Mouse (Mus musculus): Measurements from ENCODE around the gene Srd5a1. TPM values are rescaled to one million over a fixed set of nuclear protein-coding genes. Genes with fewer than 3 reads are reported as not detected.
A peak's percentile ranks its signal among the peaks of the same experiment; 100 is the strongest.

Srd5a1 gene
- polyA plus RNA-seq, 1 experiment from 2014 or later = 6.8 TPM

DNA sequence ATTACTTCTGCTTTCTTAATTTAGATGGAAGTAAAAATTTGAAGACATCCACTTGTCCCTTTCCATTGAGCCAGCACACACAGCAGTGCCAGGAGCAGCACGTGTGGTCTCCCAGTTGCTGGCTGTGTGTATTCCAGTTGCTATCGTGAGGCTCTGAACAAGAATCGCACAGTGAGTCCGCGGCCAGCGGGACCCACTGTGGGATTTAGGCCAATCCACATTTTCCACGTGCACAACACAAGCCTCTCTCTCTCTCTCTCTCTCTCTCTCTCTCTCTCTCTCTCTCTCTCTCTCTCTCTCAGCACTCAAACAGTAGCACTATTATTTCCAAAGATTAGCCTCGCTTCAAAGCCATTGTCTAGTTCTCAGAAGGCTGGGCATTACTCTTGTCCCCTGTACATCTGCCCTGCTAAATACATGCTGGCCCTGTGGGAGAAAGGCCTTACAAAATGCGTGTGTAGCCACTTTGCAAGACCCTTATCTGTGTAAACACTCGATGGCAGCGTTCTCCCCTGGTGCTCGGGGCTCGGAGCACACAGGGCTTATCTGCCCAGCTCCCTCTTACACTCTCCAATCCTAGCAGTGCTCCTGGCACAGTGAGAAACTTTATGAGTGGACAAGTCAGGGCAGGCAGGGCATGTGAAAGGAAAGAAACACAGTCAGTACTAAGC is 51.8 kb downstream of the Srd5a1 start:
- peak overlapping the region; percentile 47 for H3K4me2 ChIP-seq (ENCODE audit: low read depth, low read length)
- H3K9me3 ChIP-seq (replicated peaks; ENCODE audit: control insufficient read depth, low read length) = no peaks in the 10 kb centered on the region
- no peak; the same call in 1 of the 2 replicates for ATAC-seq (replicated peaks; ENCODE audit: extremely low read depth, insufficient read depth, low FRiP score)
- 28% methylated on average over 13 of the region's 13 CpGs for WGBS
- H3K4me3 ChIP-seq (ENCODE audit: low read length) = no peak overlapping the region
- peaks cover 25% of the 10 kb centered on the region for H3K4me1 ChIP-seq (ENCODE audit: control insufficient read depth, insufficient read depth, low read length)
- peak overlapping the region; percentile 39 for H3K27ac ChIP-seq (ENCODE audit: low read length)
- H3K36me3 ChIP-seq (ENCODE audit: control insufficient read depth, insufficient read depth) = no peaks in the 10 kb centered on the region
- H3K9ac ChIP-seq (ENCODE audit: low read length) = no peak overlapping the region; the same call in 1 of the 2 replicates
- peaks cover 2% of the 10 kb centered on the region; the same call in 1 of the 2 replicates for H3K27me3 ChIP-seq (ENCODE audit: control insufficient read depth, insufficient read depth, low read length)

DNA sequence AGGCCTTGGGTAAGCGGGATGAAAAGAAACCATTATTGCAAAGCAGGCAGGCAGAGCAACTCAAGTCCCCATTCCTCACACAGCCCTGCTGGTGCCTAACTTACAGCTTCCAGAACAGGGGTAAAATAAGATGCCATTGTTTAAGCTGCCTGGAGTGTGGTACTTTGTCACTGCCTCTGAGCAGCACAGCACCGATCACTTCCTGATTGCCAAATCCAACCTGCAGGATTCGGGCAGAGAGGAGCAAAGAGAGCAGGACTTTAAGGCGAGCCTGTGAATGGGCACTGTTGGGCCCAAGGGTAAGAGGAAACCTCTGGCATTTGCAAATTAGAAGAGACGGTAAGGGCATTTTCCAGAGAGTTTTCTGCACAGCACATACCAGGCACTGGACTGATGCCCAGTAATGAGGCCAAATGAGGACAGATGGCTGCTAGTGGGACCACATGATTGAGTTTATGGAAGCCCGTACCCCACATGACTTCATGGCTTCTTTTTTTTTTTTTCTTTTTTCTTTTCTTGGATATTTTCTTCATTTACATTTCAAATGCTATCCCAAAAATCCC is 53.1 kb downstream of the Srd5a1 start:
- Histone ChIP-seq H3K36me3 (ENCODE audit: control insufficient read depth, insufficient read depth) (no peaks in the 10 kb centered on the region), H3K9ac (ENCODE audit: low read length) (no peak overlapping the region), H3K27me3 (ENCODE audit: control insufficient read depth, insufficient read depth, low read length) (peaks cover 2% of the 10 kb centered on the region; the same call in 1 of the 2 replicates), H3K4me1 (ENCODE audit: control insufficient read depth, insufficient read depth, low read length) (peaks cover 16% of the 10 kb centered on the region), H3K27ac (ENCODE audit: low read length) (no peak overlapping the region), H3K4me3 (ENCODE audit: low read length) (no peak overlapping the region), H3K4me2 (ENCODE audit: low read depth, low read length) (no peak overlapping the region), H3K9me3 (replicated peaks; ENCODE audit: control insufficient read depth, low read length) (no peaks in the 10 kb centered on the region)
- no peak for ATAC-seq (replicated peaks; ENCODE audit: extremely low read depth, insufficient read depth, low FRiP score)
- WGBS = 73% methylated on average over 6 of the region's 6 CpGs

DNA sequence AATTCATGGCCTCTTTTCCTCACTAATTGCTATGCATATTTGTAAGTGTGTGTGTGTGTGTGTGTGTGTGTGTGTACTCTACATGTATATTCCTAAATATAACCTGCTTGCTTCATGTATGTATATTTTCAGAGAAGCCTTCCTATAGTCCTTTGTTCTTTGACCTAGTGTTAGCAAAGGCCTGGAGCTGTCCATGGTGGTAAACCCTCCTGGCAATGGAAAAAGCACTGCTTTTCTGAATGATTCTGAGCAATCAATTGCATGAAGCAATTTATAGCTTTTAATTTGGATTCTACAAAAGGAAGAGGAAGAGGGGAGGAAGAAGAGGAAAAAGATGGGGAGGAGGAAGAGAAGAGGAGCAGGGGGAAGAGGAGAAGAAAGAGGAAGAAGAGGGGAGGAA is 54.5 kb downstream of the Srd5a1 start:
- no peaks in the 10 kb centered on the region for H3K9me3 ChIP-seq (replicated peaks; ENCODE audit: control insufficient read depth, low read length)
- peaks cover 12% of the 10 kb centered on the region for H3K4me1 ChIP-seq (ENCODE audit: control insufficient read depth, insufficient read depth, low read length)
- no peaks in the 10 kb centered on the region for H3K36me3 ChIP-seq (ENCODE audit: control insufficient read depth, insufficient read depth)
- no peak overlapping the region for H3K27ac ChIP-seq (ENCODE audit: low read length)
- no peak for ATAC-seq (replicated peaks; ENCODE audit: extremely low read depth, insufficient read depth, low FRiP score)
- peaks cover 2% of the 10 kb centered on the region; the same call in 1 of the 2 replicates for H3K27me3 ChIP-seq (ENCODE audit: control insufficient read depth, insufficient read depth, low read length)
- H3K9ac ChIP-seq (ENCODE audit: low read length) = no peak overlapping the region
- H3K4me2 ChIP-seq (ENCODE audit: low read depth, low read length) = no peak overlapping the region
- H3K4me3 ChIP-seq (ENCODE audit: low read length) = no peak overlapping the region

DNA sequence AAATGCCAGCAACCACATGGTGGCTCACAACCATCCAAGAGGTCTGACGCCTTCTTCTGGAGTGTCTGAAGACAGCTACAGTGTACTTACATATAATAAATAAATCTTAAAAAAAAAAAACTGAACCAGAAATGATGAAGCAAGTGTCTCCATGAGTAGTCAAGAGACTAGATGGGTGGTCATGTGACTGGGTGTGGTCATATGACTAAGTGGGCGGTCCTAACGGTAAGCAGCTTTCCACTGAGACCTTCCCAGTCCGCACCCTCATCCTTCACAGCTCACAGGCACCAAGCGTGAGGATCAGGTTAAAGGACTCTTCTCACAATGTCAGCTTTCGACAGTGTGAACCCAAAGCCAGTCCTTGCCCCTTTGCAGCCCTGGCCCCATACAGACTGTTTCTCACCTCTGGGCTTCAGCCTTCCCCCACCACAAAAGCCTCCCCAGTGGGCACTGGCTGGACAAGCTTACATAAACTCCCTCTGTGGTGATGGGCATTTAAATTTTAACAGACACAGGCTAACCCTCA is 55.2 kb downstream of the Srd5a1 start:
- H3K4me2 ChIP-seq (ENCODE audit: low read depth, low read length) = no peak overlapping the region

DNA sequence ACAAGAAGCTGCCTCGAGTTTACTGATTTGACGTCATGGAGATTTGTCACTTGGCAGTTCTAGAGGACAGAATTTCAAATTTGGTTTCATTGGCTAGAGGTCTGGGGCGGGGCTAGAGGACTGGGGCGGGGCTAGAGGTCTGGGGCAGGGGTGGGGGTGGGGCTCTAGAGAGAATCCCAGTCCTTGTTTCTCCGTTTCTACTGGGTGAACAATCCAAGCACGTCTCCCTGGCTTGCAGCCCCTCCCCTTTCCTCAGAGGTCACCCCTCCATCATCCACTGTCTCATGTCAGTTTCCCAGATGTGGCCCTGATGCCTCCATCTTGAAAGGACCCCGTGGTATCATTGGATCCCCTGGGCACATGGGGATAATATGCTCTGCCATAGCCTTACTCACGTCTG is 56.2 kb downstream of the Srd5a1 start:
- no peak overlapping the region for H3K4me2 ChIP-seq (ENCODE audit: low read depth, low read length)
- H3K4me3 ChIP-seq (ENCODE audit: low read length) = no peak overlapping the region
- no peak for ATAC-seq (replicated peaks; ENCODE audit: extremely low read depth, insufficient read depth, low FRiP score)
- H3K27ac ChIP-seq (ENCODE audit: low read length) = no peak overlapping the region
- H3K4me1 ChIP-seq (ENCODE audit: control insufficient read depth, insufficient read depth, low read length) = peaks cover 8% of the 10 kb centered on the region
- H3K27me3 ChIP-seq (ENCODE audit: control insufficient read depth, insufficient read depth, low read length) = peaks cover 2% of the 10 kb centered on the region; the same call in 1 of the 2 replicates
- no peak overlapping the region for H3K9ac ChIP-seq (ENCODE audit: low read length)
- H3K9me3 ChIP-seq (replicated peaks; ENCODE audit: control insufficient read depth, low read length) = no peaks in the 10 kb centered on the region
- no peaks in the 10 kb centered on the region for H3K36me3 ChIP-seq (ENCODE audit: control insufficient read depth, insufficient read depth)
- 21% methylated on average over 8 of the region's 8 CpGs for WGBS

More for the DNA sequence above, 55.2 kb downstream of the Srd5a1 start:
- H3K4me3 ChIP-seq (ENCODE audit: low read length) = no peak overlapping the region
- no peaks in the 10 kb centered on the region for H3K9me3 ChIP-seq (replicated peaks; ENCODE audit: control insufficient read depth, low read length)
- no peak for ATAC-seq (replicated peaks; ENCODE audit: extremely low read depth, insufficient read depth, low FRiP score)
- H3K4me1 ChIP-seq (ENCODE audit: control insufficient read depth, insufficient read depth, low read length) = peaks cover 12% of the 10 kb centered on the region
- H3K9ac ChIP-seq (ENCODE audit: low read length) = no peak overlapping the region
- WGBS = 68% methylated on average over 6 of the region's 6 CpGs
- H3K27ac ChIP-seq (ENCODE audit: low read length) = no peak overlapping the region
- H3K27me3 ChIP-seq (ENCODE audit: control insufficient read depth, insufficient read depth, low read length) = peaks cover 2% of the 10 kb centered on the region; the same call in 1 of the 2 replicates
- H3K36me3 ChIP-seq (ENCODE audit: control insufficient read depth, insufficient read depth) = no peaks in the 10 kb centered on the region

DNA sequence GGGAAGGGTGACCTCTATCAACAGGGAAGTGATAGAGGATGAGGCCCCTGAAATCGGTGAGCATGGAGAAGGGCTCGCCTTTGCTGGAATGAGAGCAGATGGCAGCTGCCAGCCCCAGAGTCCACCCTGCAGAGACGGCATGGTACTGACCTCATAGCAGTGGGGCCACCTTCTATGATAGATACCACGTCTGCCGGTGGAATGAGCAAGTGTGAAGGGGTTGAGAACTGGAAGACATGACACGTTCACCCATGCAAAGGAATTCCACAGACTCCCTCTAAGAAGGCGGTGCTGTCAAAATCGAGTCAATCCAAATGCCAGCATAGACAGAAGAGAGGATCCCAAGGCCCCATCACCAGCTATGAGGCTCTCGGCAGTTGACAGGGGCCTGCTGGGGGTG is 57.0 kb downstream of the Srd5a1 start:
- Histone ChIP-seq H3K4me1 (ENCODE audit: control insufficient read depth, insufficient read depth, low read length) (peaks cover under 1% of the 10 kb centered on the region), H3K27me3 (ENCODE audit: control insufficient read depth, insufficient read depth, low read length) (peaks cover 2% of the 10 kb centered on the region; the same call in 1 of the 2 replicates), H3K4me3 (ENCODE audit: low read length) (no peak overlapping the region), H3K9me3 (replicated peaks; ENCODE audit: control insufficient read depth, low read length) (no peaks in the 10 kb centered on the region), H3K36me3 (ENCODE audit: control insufficient read depth, insufficient read depth) (no peaks in the 10 kb centered on the region), H3K27ac (ENCODE audit: low read length) (no peak overlapping the region), H3K4me2 (ENCODE audit: low read depth, low read length) (no peak overlapping the region), H3K9ac (ENCODE audit: low read length) (no peak overlapping the region)
- WGBS = 65% methylated on average over 9 of the region's 9 CpGs
- no peak for ATAC-seq (replicated peaks; ENCODE audit: extremely low read depth, insufficient read depth, low FRiP score)

DNA sequence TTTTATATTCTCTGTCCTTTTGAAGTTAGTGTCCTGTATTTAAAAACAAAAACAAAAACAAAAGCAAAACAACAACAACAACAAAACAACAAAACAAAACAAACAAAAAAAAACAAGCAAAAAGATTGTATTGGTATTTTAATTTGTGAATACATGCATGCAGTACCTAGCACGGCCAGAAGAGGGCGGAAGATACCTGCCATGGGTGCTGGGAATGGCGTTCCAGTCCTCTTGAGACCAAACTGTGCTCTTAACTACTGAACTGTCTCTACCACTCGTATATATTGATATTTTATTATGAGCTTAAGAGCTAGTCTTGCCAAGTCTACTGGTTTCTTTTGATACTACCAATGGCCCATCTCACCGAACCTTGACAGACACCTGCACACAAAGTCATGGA is 58.2 kb downstream of the Srd5a1 start:
- H3K9ac ChIP-seq (ENCODE audit: low read length) = no peak overlapping the region
- H3K4me2 ChIP-seq (ENCODE audit: low read depth, low read length) = no peak overlapping the region
- no peaks in the 10 kb centered on the region for H3K36me3 ChIP-seq (ENCODE audit: control insufficient read depth, insufficient read depth)
- H3K9me3 ChIP-seq (replicated peaks; ENCODE audit: control insufficient read depth, low read length) = no peaks in the 10 kb centered on the region
- no peak overlapping the region for H3K27ac ChIP-seq (ENCODE audit: low read length)
- H3K4me3 ChIP-seq (ENCODE audit: low read length) = no peak overlapping the region
- ATAC-seq (replicated peaks; ENCODE audit: extremely low read depth, insufficient read depth, low FRiP score) = no peak
- H3K27me3 ChIP-seq (ENCODE audit: control insufficient read depth, insufficient read depth, low read length) = peaks cover 2% of the 10 kb centered on the region; the same call in 1 of the 2 replicates
- 0 out of 2 replicates have a peak, but pooled peaks cover under 1% of the 10 kb centered on the region for H3K4me1 ChIP-seq (ENCODE audit: control insufficient read depth, insufficient read depth, low read length)
- 18% methylated on average over 5 of the region's 5 CpGs for WGBS

DNA sequence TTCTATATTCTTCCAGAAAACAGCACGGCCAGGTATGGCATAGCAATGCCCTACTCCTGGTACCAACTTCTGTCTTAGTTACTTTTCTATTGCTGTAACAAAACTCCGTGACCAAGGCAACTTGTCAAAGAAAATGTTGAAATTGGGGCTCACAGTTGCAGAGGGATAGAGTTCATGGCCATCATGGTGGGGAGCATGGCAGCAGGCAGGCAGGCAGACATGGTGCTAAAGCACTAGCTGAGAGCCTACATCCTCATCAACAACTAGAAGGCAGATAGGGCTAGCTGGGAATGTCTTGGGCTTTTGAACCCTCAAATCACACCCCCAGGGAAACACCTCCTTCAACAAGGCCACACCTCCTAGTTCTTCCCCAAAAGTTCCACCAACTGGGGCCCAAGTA is 60.4 kb downstream of the Srd5a1 start:
- H3K9me3 ChIP-seq (replicated peaks; ENCODE audit: control insufficient read depth, low read length) = no peaks in the 10 kb centered on the region
- no peak overlapping the region for H3K4me3 ChIP-seq (ENCODE audit: low read length)
- ATAC-seq (replicated peaks; ENCODE audit: extremely low read depth, insufficient read depth, low FRiP score) = no peak
- no peaks in the 10 kb centered on the region for H3K27me3 ChIP-seq (ENCODE audit: control insufficient read depth, insufficient read depth, low read length)
- no peak overlapping the region for H3K27ac ChIP-seq (ENCODE audit: low read length)
- H3K4me2 ChIP-seq (ENCODE audit: low read depth, low read length) = no peak overlapping the region
- H3K36me3 ChIP-seq (ENCODE audit: control insufficient read depth, insufficient read depth) = no peaks in the 10 kb centered on the region
- H3K4me1 ChIP-seq (ENCODE audit: control insufficient read depth, insufficient read depth, low read length) = 0 out of 2 replicates have a peak, but pooled peaks cover 5% of the 10 kb centered on the region
- WGBS = 75% methylated on average over 2 of the region's 2 CpGs
- H3K9ac ChIP-seq (ENCODE audit: low read length) = no peak overlapping the region

DNA sequence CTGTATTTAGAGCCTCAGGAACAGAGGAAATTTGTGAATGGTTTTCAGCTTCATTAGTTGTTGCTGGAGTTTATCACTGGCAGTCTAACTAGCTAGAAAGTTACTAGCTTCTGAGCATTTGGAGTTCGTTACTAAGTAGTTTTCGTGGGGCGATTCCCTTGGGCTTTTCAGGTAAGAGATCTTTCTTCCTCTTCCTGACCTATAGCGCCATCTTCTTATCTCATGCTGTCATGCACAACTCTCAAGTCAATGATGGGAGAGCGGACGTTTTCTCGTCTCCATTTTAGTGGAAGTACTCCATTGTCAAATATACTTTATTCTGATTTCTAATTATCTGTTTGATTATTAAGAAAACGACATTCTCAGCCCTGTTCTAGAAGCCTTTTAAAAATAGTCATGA is 61.3 kb downstream of the Srd5a1 start:
- no peak overlapping the region for H3K9ac ChIP-seq (ENCODE audit: low read length)
- H3K4me3 ChIP-seq (ENCODE audit: low read length) = no peak overlapping the region
- H3K36me3 ChIP-seq (ENCODE audit: control insufficient read depth, insufficient read depth) = no peaks in the 10 kb centered on the region
- H3K9me3 ChIP-seq (replicated peaks; ENCODE audit: control insufficient read depth, low read length) = no peaks in the 10 kb centered on the region
- no peak overlapping the region for H3K4me2 ChIP-seq (ENCODE audit: low read depth, low read length)
- no peaks in the 10 kb centered on the region for H3K27me3 ChIP-seq (ENCODE audit: control insufficient read depth, insufficient read depth, low read length)
- H3K27ac ChIP-seq (ENCODE audit: low read length) = no peak overlapping the region
- ATAC-seq (replicated peaks; ENCODE audit: extremely low read depth, insufficient read depth, low FRiP score) = no peak
- 0 out of 2 replicates have a peak, but pooled peaks cover 5% of the 10 kb centered on the region for H3K4me1 ChIP-seq (ENCODE audit: control insufficient read depth, insufficient read depth, low read length)
- WGBS = 35% methylated on average over 8 of the region's 8 CpGs

Data from heart, embryonic 16.5 days (tissue).